Mouse (Mus musculus): ENCODE measurements around the gene Gm21904. TPM values are rescaled to one million over a fixed set of nuclear protein-coding genes. Genes with fewer than 3 reads are reported as not detected.
"Not testable (repeated sequence)": the region's sequence is repeated elsewhere in the genome, so short reads cannot be mapped to it uniquely, and the experiment has no call there.

The Gm21904 gene
- not detected in 2 replicates for polyA plus RNA-seq (2014; fragmentation: Nextera tagmentation; extraction: Ambion mirVana)

DNA sequence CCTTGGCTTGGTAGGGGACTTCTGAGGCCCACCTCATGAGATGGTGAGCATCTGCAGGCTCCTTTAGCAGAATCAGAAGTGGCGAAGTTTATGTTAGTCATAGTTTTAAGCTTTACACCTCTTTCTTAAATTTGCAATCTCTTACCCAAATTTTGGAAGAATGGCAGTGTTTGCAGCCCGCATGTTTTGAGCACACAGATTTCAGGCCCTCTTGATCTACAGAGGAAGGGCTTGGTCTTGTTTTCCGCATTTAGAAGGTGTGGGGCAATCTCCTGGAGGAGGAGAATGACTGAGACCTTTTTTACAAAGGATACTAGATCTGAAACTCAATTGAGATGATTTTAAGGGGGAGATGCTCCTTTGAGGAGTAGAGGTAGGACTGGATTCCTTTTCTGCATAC lies at the start of gene Gm21904:
Gene Gm21904, minus strand, starts transcription at position 101 of the 400 bp plus-strand sequence.
- H3K9me3 ChIP-seq (ENCODE audit: control insufficient read depth, low read length); H3K36me3 ChIP-seq (ENCODE audit: control insufficient read depth, insufficient read depth, low read length); DNase-seq (ENCODE audit: low spot score); H3K27me3 ChIP-seq (ENCODE audit: control insufficient read depth, insufficient read depth, low read length); H3K9ac ChIP-seq (ENCODE audit: low read length); H3K4me1 ChIP-seq (ENCODE audit: control insufficient read depth, insufficient read depth, low read length); H3K27ac ChIP-seq (ENCODE audit: low read depth, low read length); H3K4me2 ChIP-seq (ENCODE audit: low read depth); H3K4me3 ChIP-seq (ENCODE audit: low read depth, low read length); ATAC-seq (ENCODE audit: insufficient read depth, low FRiP score, low TSS enrichment): not testable (repeated sequence)
- no CpG with 5 or more reads among the region's 3 CpGs for WGBS

GRCm38 (mm10) chrY:17874441-17874840 lies 28.4 kb upstream of the Gm21904 start, which contains the start of the genes Gm20772 and Gm20831:
Gm20772 (plus strand) TSS chrY:17874741.
Gm20831 (plus strand) TSS chrY:17874741.
- not testable (repeated sequence) for H3K4me1 ChIP-seq (ENCODE audit: control insufficient read depth, insufficient read depth, low read length); H3K4me2 ChIP-seq (ENCODE audit: low read depth); DNase-seq (ENCODE audit: low spot score); H3K4me3 ChIP-seq (ENCODE audit: low read depth, low read length); H3K9me3 ChIP-seq (ENCODE audit: control insufficient read depth, low read length); H3K27me3 ChIP-seq (ENCODE audit: control insufficient read depth, insufficient read depth, low read length); H3K27ac ChIP-seq (ENCODE audit: low read depth, low read length); H3K36me3 ChIP-seq (ENCODE audit: control insufficient read depth, insufficient read depth, low read length); H3K9ac ChIP-seq (ENCODE audit: low read length); ATAC-seq (ENCODE audit: insufficient read depth, low FRiP score, low TSS enrichment)

Other genes with a start within 250 kb of the Gm21904 start
- gene Gm20772, start 28.5 kb upstream of the Gm21904 start, polyA plus RNA-seq (2014; fragmentation: Nextera tagmentation; extraction: Ambion mirVana), result not detected in 2 replicates
- not detected in 2 replicates for gene Gm20831, start 28.5 kb upstream of the Gm21904 start, polyA plus RNA-seq (2014; fragmentation: Nextera tagmentation; extraction: Ambion mirVana)
- gene Srsy, start 91.1 kb upstream of the Gm21904 start, polyA plus RNA-seq (2014; fragmentation: Nextera tagmentation; extraction: Ambion mirVana), result not detected in 2 replicates
- gene Gm21764, start 215.5 kb upstream of the Gm21904 start, polyA plus RNA-seq (2014; fragmentation: Nextera tagmentation; extraction: Ambion mirVana), result not detected in 2 replicates
- not detected in 2 replicates for gene Ssty1, start 242.8 kb upstream of the Gm21904 start, polyA plus RNA-seq (2014; fragmentation: Nextera tagmentation; extraction: Ambion mirVana)

Measured in neural tube, embryonic 11.5 days (tissue).